Mouse (Mus musculus) neural tube, embryonic 11.5 days (tissue): ENCODE measurements around the gene Sgcb. TPM values are rescaled to one million over a fixed set of nuclear protein-coding genes. Genes with fewer than 3 reads are reported as not detected.
"Not testable (repeated sequence)": the region's sequence is repeated elsewhere in the genome, so short reads cannot be mapped to it uniquely, and the experiment has no call there.

Source experiments
- ATAC-seq: fragments of 200-750 bp; cut with Nextera tagmentation; 2 replicates; pipeline ENCODE4 v1.8.0; 2017; ENCODE audit warnings: moderate number of reproducible peaks, mild to moderate bottlenecking, moderate TSS enrichment, moderate library complexity; ENCODE audit not compliant: insufficient read depth, low FRiP score, low TSS enrichment
- DNase-seq: peaks from one replicate; pipeline ENCODE4 v3.0.0-alpha.2; 2015; ENCODE audit warnings: low spot score
- H3K27ac ChIP-seq: fragments of 300-500 bp; sonication (generic); 2 replicates; pipeline ENCODE4 v1.5.1; 2014; ENCODE audit warnings: low read depth, mild to moderate bottlenecking, low read length
- H3K27me3 ChIP-seq: fragments of 300-500 bp; sonication (generic); 2 replicates; pipeline ENCODE4 v1.6.1; 2014; ENCODE audit warnings: mild to moderate bottlenecking, low read length, mixed read lengths; ENCODE audit not compliant: control insufficient read depth, insufficient read depth
- H3K36me3 ChIP-seq: fragments of 300-500 bp; sonication (generic); 2 replicates; pipeline ENCODE4 v1.6.1; 2014; ENCODE audit warnings: mild to moderate bottlenecking, low read length, moderate library complexity, mixed read lengths; ENCODE audit not compliant: control insufficient read depth, insufficient read depth
- H3K4me1 ChIP-seq: fragments of 300-500 bp; sonication (generic); 2 replicates; pipeline ENCODE4 v1.6.1; 2014; ENCODE audit warnings: low read length, mixed read lengths; ENCODE audit not compliant: control insufficient read depth, insufficient read depth
- H3K4me2 ChIP-seq: fragments of 300-500 bp; sonication (generic); 2 replicates; pipeline ENCODE4 v1.6.1; 2014; ENCODE audit warnings: low read depth, mild to moderate bottlenecking, moderate library complexity
- H3K4me3 ChIP-seq: fragments of 300-500 bp; sonication (generic); 2 replicates; pipeline ENCODE4 v1.5.1; 2014; ENCODE audit warnings: low read depth, low read length
- H3K9ac ChIP-seq: fragments of 300-500 bp; sonication (generic); 2 replicates; pipeline ENCODE4 v1.6.1; 2014; ENCODE audit warnings: mild to moderate bottlenecking, low read length
- H3K9me3 ChIP-seq: fragments of 300-500 bp; sonication (generic); 2 replicates; pipeline ENCODE4 v1.6.1; 2016; ENCODE audit warnings: low read length; ENCODE audit not compliant: control insufficient read depth
- WGBS: fragments of 180-500 bp; shearing (Covaris S2); extraction: QIAGEN DNeasy Blood & Tissue Kit; methylation state at CpG from one replicate; pipeline ENCODE4 v1.1.7; 2014; 5-methylcytosine and 5-hydroxymethylcytosine counted together
- polyA plus RNA-seq: library from polyadenylated mRNA; unstranded; fragments of >200 nt; fragmentation: Nextera tagmentation; extraction: Ambion mirVana; gene quantifications from 2 replicates; pipeline ENCODE4 v1.2.1, GENCODE M21; 2014

Gene Sgcb
- polyA plus RNA-seq, 1 experiment from 2014 or later = 27.7 TPM

GRCm38 (mm10) chr5:73601361-73601763 is 46.2 kb downstream of the Sgcb start:
- Histone ChIP-seq H3K9me3 (no peaks in the 10 kb centered on the region), H3K4me2 (no peak overlapping the region), H3K9ac (no peak overlapping the region), H3K27me3 (no peaks in the 10 kb centered on the region), H3K36me3 (no peaks in the 10 kb centered on the region), H3K4me3 (no peak overlapping the region), H3K4me1 (peaks cover 5% of the 10 kb centered on the region; the same call in 1 of the 2 replicates), H3K27ac (no peak overlapping the region)
- DNase-seq (no peak), ATAC-seq (no peak)
- 69% methylated on average over 8 of the region's 8 CpGs for WGBS

GRCm38 (mm10) chr5:73599991-73600390 is 47.6 kb downstream of the Sgcb start:
- H3K36me3 ChIP-seq = no peaks in the 10 kb centered on the region
- no peak for DNase-seq
- no peaks in the 10 kb centered on the region for H3K27me3 ChIP-seq
- ATAC-seq = no peak
- no peak overlapping the region for H3K9ac ChIP-seq
- no peaks in the 10 kb centered on the region for H3K9me3 ChIP-seq
- no peak overlapping the region for H3K4me3 ChIP-seq
- no peak overlapping the region for H3K4me2 ChIP-seq
- H3K27ac ChIP-seq = no peak overlapping the region
- peaks cover 5% of the 10 kb centered on the region; the same call in 1 of the 2 replicates for H3K4me1 ChIP-seq
- 73% methylated on average over 2 of the region's 2 CpGs for WGBS

GRCm38 (mm10) chr5:73598943-73599695 is 48.5 kb downstream of the Sgcb start:
- Histone ChIP-seq H3K4me2 (no peak overlapping the region), H3K27me3 (no peaks in the 10 kb centered on the region), H3K9ac (no peak overlapping the region), H3K4me3 (no peak overlapping the region), H3K27ac (no peak overlapping the region), H3K36me3 (no peaks in the 10 kb centered on the region), H3K9me3 (no peaks in the 10 kb centered on the region), H3K4me1 (peaks cover 5% of the 10 kb centered on the region; the same call in 1 of the 2 replicates)
- 63% methylated on average over 5 of the region's 5 CpGs for WGBS
- ATAC-seq (peak; percentile 84), DNase-seq (peak; percentile 34)

GRCm38 (mm10) chr5:73587119-73587518 is 60.5 kb downstream of the Sgcb start:
- 65% methylated on average over 3 of the region's 3 CpGs for WGBS
- no peaks in the 10 kb centered on the region for H3K4me1 ChIP-seq
- H3K36me3 ChIP-seq = no peaks in the 10 kb centered on the region
- no peak overlapping the region for H3K4me3 ChIP-seq
- H3K27ac ChIP-seq = no peak overlapping the region
- no peaks in the 10 kb centered on the region for H3K9me3 ChIP-seq
- no peak overlapping the region for H3K9ac ChIP-seq
- no peak for DNase-seq
- no peak for ATAC-seq
- no peak overlapping the region for H3K4me2 ChIP-seq
- no peaks in the 10 kb centered on the region for H3K27me3 ChIP-seq

GRCm38 (mm10) chr5:73586597-73586996 is 61.0 kb downstream of the Sgcb start:
- Histone ChIP-seq H3K9ac (no peak overlapping the region), H3K4me1 (no peaks in the 10 kb centered on the region), H3K27me3 (no peaks in the 10 kb centered on the region), H3K9me3 (no peaks in the 10 kb centered on the region), H3K36me3 (no peaks in the 10 kb centered on the region), H3K4me3 (no peak overlapping the region), H3K27ac (no peak overlapping the region), H3K4me2 (no peak overlapping the region)
- WGBS = 57% methylated on average over 4 of the region's 4 CpGs
- no peak for ATAC-seq
- DNase-seq = no peak

- H3K9me3 ChIP-seq = no peaks in the 10 kb centered on the region
- H3K27me3 ChIP-seq = no peaks in the 10 kb centered on the region
- ATAC-seq (no peak), DNase-seq (peak; percentile 28)
- H3K9ac ChIP-seq = no peak overlapping the region
- no peak overlapping the region for H3K4me2 ChIP-seq
- H3K4me1 ChIP-seq = no peaks in the 10 kb centered on the region
- no peak overlapping the region; the same call in 1 of the 2 replicates for H3K27ac ChIP-seq
- no peaks in the 10 kb centered on the region for H3K36me3 ChIP-seq
- 29% methylated on average over 7 of the region's 7 CpGs for whole genome bisulfite sequencing
- no peak overlapping the region for H3K4me3 ChIP-seq
Measured at GRCm38 (mm10) chr5:73585212-73586115, 62.1 kb downstream of the Sgcb start.

- not testable (repeated sequence) for H3K9me3 ChIP-seq, H3K4me3 ChIP-seq, H3K9ac ChIP-seq, H3K4me2 ChIP-seq, ATAC-seq, H3K27ac ChIP-seq, H3K4me1 ChIP-seq, DNase-seq, H3K36me3 ChIP-seq, H3K27me3 ChIP-seq
- WGBS = 92% methylated on average over 6 of the region's 6 CpGs
Measured at GRCm38 (mm10) chr5:73584011-73584410, 63.6 kb downstream of the Sgcb start.
